Mouse (Mus musculus) intestine, embryonic 14.5 days (tissue): ENCODE results near the gene Gm44511. TPM values are rescaled to one million over a fixed set of nuclear protein-coding genes. Genes with fewer than 3 reads are reported as not detected.
A peak's percentile ranks its signal among the peaks of the same experiment; 100 is the strongest.
"Not testable (repeated sequence)": the region's sequence is repeated elsewhere in the genome, so short reads cannot be mapped to it uniquely, and the experiment has no call there.

ENCODE experiments used
- ATAC-seq: fragments of 200-750 bp; cut with Nextera tagmentation; replicated peaks from 2 replicates; pipeline ENCODE4 v1.8.0; 2017; ENCODE audit warnings: low read depth, moderate number of reproducible peaks, moderate TSS enrichment, moderate library complexity; ENCODE audit not compliant: low FRiP score, low TSS enrichment
- DNase-seq: peaks from one replicate; pipeline ENCODE4 v3.0.0-alpha.2; 2018; ENCODE audit warnings: low spot score
- H3K27ac ChIP-seq: fragments of 300-500 bp; sonication (generic); 2 replicates; pipeline ENCODE4 v1.5.1; 2014; ENCODE audit warnings: low read depth, mild to moderate bottlenecking, control low read depth
- H3K27me3 ChIP-seq: fragments of 300-500 bp; sonication (generic); replicated peaks from 2 replicates; pipeline ENCODE4 v1.6.1; 2014; ENCODE audit warnings: low read length, control low read depth; ENCODE audit not compliant: control insufficient read depth, insufficient read depth
- H3K36me3 ChIP-seq: fragments of 300-500 bp; sonication (generic); 2 replicates; pipeline ENCODE4 v1.6.1; 2014; ENCODE audit warnings: low read length, control low read depth; ENCODE audit not compliant: control insufficient read depth, insufficient read depth
- H3K4me1 ChIP-seq: fragments of 300-500 bp; sonication (generic); replicated peaks from 2 replicates; pipeline ENCODE4 v1.6.1; 2014; ENCODE audit warnings: low read length, control low read depth, mixed read lengths; ENCODE audit not compliant: control insufficient read depth, insufficient read depth
- H3K4me2 ChIP-seq: fragments of 300-500 bp; sonication (generic); 2 replicates; pipeline ENCODE4 v1.6.1; 2014; ENCODE audit warnings: low read length
- H3K4me3 ChIP-seq: fragments of 300-500 bp; sonication (generic); 2 replicates; pipeline ENCODE4 v1.5.1; 2014; ENCODE audit warnings: low read depth, low read length, control low read depth, mixed read lengths
- H3K9ac ChIP-seq: fragments of 300-500 bp; sonication (generic); 2 replicates; pipeline ENCODE4 v1.6.1; 2014; ENCODE audit warnings: mild to moderate bottlenecking, low read length
- H3K9me3 ChIP-seq: fragments of 300-500 bp; sonication (generic); 2 replicates; pipeline ENCODE4 v1.6.1; 2016; ENCODE audit warnings: low read length, control low read depth; ENCODE audit not compliant: control insufficient read depth
- WGBS: fragments of 180-500 bp; shearing (Covaris S2); extraction: QIAGEN DNeasy Blood & Tissue Kit; methylation state at CpG from one replicate; pipeline ENCODE4 v1.1.7; 2014; 5-methylcytosine and 5-hydroxymethylcytosine counted together
- polyA plus RNA-seq: library from polyadenylated mRNA; unstranded; fragments of >200 nt; fragmentation: Nextera tagmentation; extraction: Ambion mirVana; gene quantifications from 2 replicates; pipeline ENCODE4 v1.2.1, GENCODE M21; 2014

Gm44511 gene
- polyA plus RNA-seq, 1 experiment from 2014 or later = 0.62 TPM

GRCm38 (mm10) chr6:128818083-128818802 lies 7.9 kb downstream of the Gm44511 start:
- no peak overlapping the region for H3K4me3 ChIP-seq
- H3K27me3 ChIP-seq = no peaks in the 10 kb centered on the region
- no peak overlapping the region for H3K9ac ChIP-seq
- H3K27ac ChIP-seq = no peak overlapping the region
- WGBS = 77% methylated on average over 4 of the region's 4 CpGs
- no peaks in the 10 kb centered on the region for H3K9me3 ChIP-seq
- ATAC-seq (no peak), DNase-seq (no peak)
- no peak overlapping the region for H3K4me2 ChIP-seq
- H3K4me1 ChIP-seq = no peaks in the 10 kb centered on the region
- H3K36me3 ChIP-seq = no peaks in the 10 kb centered on the region

GRCm38 (mm10) chr6:128808532-128808931 lies 17.6 kb downstream of the Gm44511 start:
- ATAC-seq (no peak), DNase-seq (no peak)
- no peaks in the 10 kb centered on the region for H3K36me3 ChIP-seq
- no peak overlapping the region for H3K4me2 ChIP-seq
- WGBS = 91% methylated on average over 5 of the region's 5 CpGs
- no peak overlapping the region for H3K4me3 ChIP-seq
- H3K4me1 ChIP-seq = no peaks in the 10 kb centered on the region
- no peak overlapping the region for H3K27ac ChIP-seq
- no peak overlapping the region for H3K9ac ChIP-seq
- no peaks in the 10 kb centered on the region for H3K27me3 ChIP-seq
- H3K9me3 ChIP-seq = no peaks in the 10 kb centered on the region

DNA sequence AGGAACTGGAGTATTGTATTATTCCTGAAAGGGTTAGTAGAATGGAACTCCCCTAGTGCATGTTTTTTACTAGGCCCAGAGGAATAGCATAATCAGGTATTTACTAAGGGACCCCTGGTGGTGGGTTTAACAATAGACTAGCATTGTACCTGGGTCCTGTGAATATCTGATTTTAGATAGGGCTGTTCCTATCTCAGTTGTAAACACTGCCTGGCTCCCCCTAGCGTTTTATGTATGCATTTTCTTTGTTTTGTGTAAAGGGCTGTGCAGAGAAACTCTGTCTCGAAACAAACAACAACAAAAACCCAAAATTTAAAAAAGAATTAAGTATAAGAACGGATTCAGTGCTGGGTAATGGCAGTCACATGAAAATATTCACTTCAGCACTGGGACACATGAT lies 19.1 kb downstream of the Gm44511 start:
- DNase-seq (peak; percentile 42), ATAC-seq (no peak)
- 73% methylated on average over 3 of the region's 3 CpGs for WGBS

GRCm38 (mm10) chr6:128804823-128805640 lies 21.1 kb downstream of the Gm44511 start:
- not testable (repeated sequence) for H3K4me3 ChIP-seq, H3K27ac ChIP-seq, H3K9me3 ChIP-seq, H3K9ac ChIP-seq, H3K4me1 ChIP-seq, H3K4me2 ChIP-seq, H3K27me3 ChIP-seq, H3K36me3 ChIP-seq, ATAC-seq
- DNase-seq = peak; percentile 64
- 52% methylated on average over 7 of the region's 7 CpGs for WGBS

More for the DNA sequence above, 19.1 kb downstream of the Gm44511 start:
- no peaks in the 10 kb centered on the region for H3K27me3 ChIP-seq
- H3K9me3 ChIP-seq = no peaks in the 10 kb centered on the region
- no peak overlapping the region for H3K4me2 ChIP-seq
- no peak overlapping the region for H3K4me3 ChIP-seq
- H3K4me1 ChIP-seq = no peaks in the 10 kb centered on the region
- H3K36me3 ChIP-seq = no peaks in the 10 kb centered on the region
- H3K27ac ChIP-seq = no peak overlapping the region
- no peak overlapping the region for H3K9ac ChIP-seq

- peak overlapping the region; percentile 22; the same call in 1 of the 2 replicates for H3K9ac ChIP-seq
- 9% methylated on average over 26 of the region's 26 CpGs for WGBS
Observed at GRCm38 (mm10) chr6:128802999-128803857, 22.9 kb downstream of the Gm44511 start.

GRCm38 (mm10) chr6:128802557-128802956 lies 23.6 kb downstream of the Gm44511 start:
- Histone ChIP-seq H3K27ac (no peak overlapping the region; the same call in 1 of the 2 replicates), H3K9ac (peak overlapping the region; percentile 22; the same call in 1 of the 2 replicates), H3K4me3 (peak overlapping the region; percentile 39), H3K9me3 (no peaks in the 10 kb centered on the region), H3K4me1 (0 out of 2 replicates have a peak, but pooled peaks cover 4% of the 10 kb centered on the region), H3K27me3 (no peaks in the 10 kb centered on the region), H3K4me2 (peak overlapping the region; percentile 49), H3K36me3 (no peaks in the 10 kb centered on the region)
- 9% methylated on average over 10 of the region's 10 CpGs for WGBS
- no peak for DNase-seq
- ATAC-seq = peak; percentile 30

More at GRCm38 (mm10) chr6:128802999-128803857, 22.9 kb downstream of the Gm44511 start:
- Histone ChIP-seq H3K27ac (no peak overlapping the region; the same call in 1 of the 2 replicates), H3K9me3 (no peaks in the 10 kb centered on the region), H3K4me2 (peak overlapping the region; percentile 49), H3K4me3 (peak overlapping the region; percentile 39), H3K27me3 (no peaks in the 10 kb centered on the region), H3K36me3 (no peaks in the 10 kb centered on the region), H3K4me1 (no peaks in the 10 kb centered on the region)
- ATAC-seq (peak; percentile 94), DNase-seq (peak; percentile 100)

DNA sequence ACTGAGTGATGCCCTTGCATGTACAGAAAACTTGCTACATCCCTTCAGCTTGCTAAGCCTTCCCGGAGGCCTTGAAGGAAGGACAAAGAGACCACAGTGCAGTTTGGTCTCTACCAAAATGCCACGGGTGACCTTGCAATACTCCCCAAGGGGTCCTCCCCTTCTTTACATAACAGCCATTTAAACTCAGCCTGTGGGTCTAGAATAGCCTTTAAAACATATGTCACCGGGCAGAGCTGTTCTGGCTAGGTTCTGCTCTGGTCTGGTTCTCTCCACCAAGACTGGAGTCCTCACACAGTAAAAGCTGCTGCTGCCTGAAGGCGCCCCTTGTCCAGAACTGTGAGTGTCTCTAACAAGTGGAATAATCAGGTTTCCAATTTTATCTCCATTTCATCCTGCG lies 25.4 kb downstream of the Gm44511 start:
- H3K4me2 ChIP-seq, H3K4me3 ChIP-seq, DNase-seq, H3K36me3 ChIP-seq, H3K27me3 ChIP-seq, H3K4me1 ChIP-seq, H3K27ac ChIP-seq, ATAC-seq, H3K9me3 ChIP-seq, H3K9ac ChIP-seq: not testable (repeated sequence)
- WGBS = 78% methylated on average over 5 of the region's 5 CpGs

- Histone ChIP-seq H3K4me1 (0 out of 2 replicates have a peak, but pooled peaks cover 4% of the 10 kb centered on the region), H3K9ac (no peak overlapping the region; the same call in 1 of the 2 replicates), H3K9me3 (no peaks in the 10 kb centered on the region), H3K4me2 (peak overlapping the region; percentile 47), H3K27me3 (no peaks in the 10 kb centered on the region), H3K27ac (no peak overlapping the region), H3K4me3 (peak overlapping the region; percentile 61), H3K36me3 (no peaks in the 10 kb centered on the region)
- DNase-seq (peak; percentile 63), ATAC-seq (no peak)
- WGBS = 23% methylated on average over 7 of the region's 7 CpGs
Observed at GRCm38 (mm10) chr6:128799896-128800270, 26.2 kb downstream of the Gm44511 start.
